Mouse (Mus musculus) kidney, adult 2 months (tissue): ENCODE results near the gene Sparcl1.

Source experiments
- CTCF ChIP-seq: fragments of 200-500 bp; conservative IDR thresholded peaks from 2 replicates; pipeline ENCODE4 v1.5.1; 2011; ENCODE audit warnings: low read depth, mild to moderate bottlenecking, control low read depth, low read length, moderate library complexity, mixed read lengths; ENCODE audit not compliant: insufficient read depth, insufficient read length
- POLR2A ChIP-seq: fragments of 200-500 bp; IDR thresholded peaks from one replicate; pipeline ENCODE4 v1.6.1; 2011; ENCODE audit warnings: low read depth, low read length, control low read depth

DNA sequence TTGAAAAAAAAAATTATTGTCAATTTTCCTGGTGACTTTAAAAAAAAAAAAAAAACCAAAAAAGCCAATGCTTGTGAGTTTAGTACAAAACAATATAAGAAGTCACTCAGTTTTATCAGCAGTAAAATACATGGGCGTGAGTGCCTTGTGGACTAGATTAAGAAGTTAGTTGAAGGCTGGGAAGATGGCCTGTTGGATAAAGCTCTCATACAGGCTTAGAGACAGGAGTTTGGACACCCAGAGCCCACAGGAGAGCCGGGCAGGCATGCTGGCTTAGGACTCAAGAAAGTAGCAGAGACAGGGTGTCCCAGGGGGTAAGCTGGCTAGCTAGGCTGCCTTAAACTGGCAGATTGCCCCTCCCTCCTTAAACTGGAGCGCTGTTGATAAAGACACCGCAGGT is 58.6 kb downstream of the Sparcl1 start:
- TF ChIP-seq CTCF (no peak), POLR2A (no peak)
